Mouse (Mus musculus): Measurements from ENCODE around the gene 4933436I01Rik. TPM values are rescaled to one million over a fixed set of nuclear protein-coding genes. Genes with fewer than 3 reads are reported as not detected.

4933436I01Rik gene
- not detected for total RNA-seq (2021)
- long read RNA-seq = 0 reads

- DNase-seq (ENCODE audit: low spot score in 2 of 2) = no peak
These were observed at the start of gene 4933436I01Rik for GRCm38 (mm10) chrX:67921350-67921749. Gene 4933436I01Rik (minus strand): TSS chrX:67921450.

GRCm38 (mm10) chrX:67924769-67925470, 3.7 kb upstream of the 4933436I01Rik start:
- no peak for DNase-seq (ENCODE audit: low spot score in 2 of 2)

- no peak for DNase-seq (ENCODE audit: low spot score in 2 of 2)
These were observed 37.8 kb downstream of the 4933436I01Rik start for GRCm38 (mm10) chrX:67883406-67883805.

Other genes with a start within 250 kb of the 4933436I01Rik start
- not detected for gene Gm1140, start 227.9 kb downstream of the 4933436I01Rik start, total RNA-seq (2021)
- gene Gm14692, start 225.8 kb downstream of the 4933436I01Rik start, total RNA-seq (2021) = not detected